Mouse (Mus musculus) hindlimb bud, embryonic 11.5 days (tissue): ENCODE data around the gene Tapt1.

ENCODE experiments used
- DNase-seq: peaks from one replicate; pipeline ENCODE4 v3.0.0-alpha.2; 2012; ENCODE audit warnings: low read depth, low spot score; ENCODE audit errors: extremely low spot score

The Tapt1 gene

GRCm38 (mm10) chr5:44201665-44202064, 24.8 kb downstream of the Tapt1 start:
- no peak for DNase-seq

GRCm38 (mm10) chr5:44199109-44199508, 27.3 kb downstream of the Tapt1 start:
- DNase-seq: no peak

- DNase-seq: no peak
Measured at GRCm38 (mm10) chr5:44198471-44198870, 28.0 kb downstream of the Tapt1 start.

GRCm38 (mm10) chr5:44197806-44198205, 28.6 kb downstream of the Tapt1 start:
- no peak for DNase-seq

- DNase-seq: no peak
Measured at GRCm38 (mm10) chr5:44196167-44196566, 30.3 kb downstream of the Tapt1 start.

GRCm38 (mm10) chr5:44187370-44187769, 39.1 kb downstream of the Tapt1 start:
- DNase-seq: no peak

GRCm38 (mm10) chr5:44181669-44182068, 44.8 kb downstream of the Tapt1 start:
- no peak for DNase-seq

- no peak for DNase-seq
Measured at GRCm38 (mm10) chr5:44180450-44180849, 46.0 kb downstream of the Tapt1 start.

GRCm38 (mm10) chr5:44174046-44174445, 52.4 kb downstream of the Tapt1 start:
- no peak for DNase-seq

- no peak for DNase-seq
Measured at GRCm38 (mm10) chr5:44166866-44167265, 59.6 kb downstream of the Tapt1 start.

- DNase-seq: no peak
Measured at GRCm38 (mm10) chr5:44165854-44166253, 60.6 kb downstream of the Tapt1 start.

- DNase-seq: no peak
Measured at GRCm38 (mm10) chr5:44164233-44164776, 62.1 kb downstream of the Tapt1 start.

- DNase-seq: no peak
Measured at GRCm38 (mm10) chr5:44163318-44163717, 63.1 kb downstream of the Tapt1 start.

GRCm38 (mm10) chr5:44162786-44163185, 63.6 kb downstream of the Tapt1 start:
- no peak for DNase-seq

- no peak for DNase-seq
Measured at GRCm38 (mm10) chr5:44159679-44160438, 66.6 kb downstream of the Tapt1 start.

GRCm38 (mm10) chr5:44159231-44159630, 67.2 kb downstream of the Tapt1 start:
- no peak for DNase-seq

- no peak for DNase-seq
Measured at GRCm38 (mm10) chr5:44158458-44158857, 68.0 kb downstream of the Tapt1 start.

- DNase-seq: no peak
Measured at GRCm38 (mm10) chr5:44157760-44158159, 68.7 kb downstream of the Tapt1 start.

GRCm38 (mm10) chr5:44153050-44153449, 73.4 kb downstream of the Tapt1 start:
- no peak for DNase-seq

- no peak for DNase-seq
Measured at GRCm38 (mm10) chr5:44151327-44152051, 74.9 kb downstream of the Tapt1 start.

GRCm38 (mm10) chr5:44147732-44148131, 78.7 kb downstream of the Tapt1 start:
- DNase-seq: no peak
